Mouse (Mus musculus) kidney, adult 2 months (tissue): ENCODE measurements around the gene Arhgef38. TPM values are rescaled to one million over a fixed set of nuclear protein-coding genes. Genes with fewer than 3 reads are reported as not detected.

Source experiments
- DNase-seq: peaks from one replicate; pipeline ENCODE4 v3.0.0; 2021
- H3K27ac ChIP-seq: fragments of 200-500 bp; 2 replicates; pipeline ENCODE4 v1.5.1; 2012; ENCODE audit warnings: low read depth, low read length, control low read depth, inconsistent platforms; ENCODE audit not compliant: insufficient read depth
- H3K27me3 ChIP-seq: fragments of 200-500 bp; replicated peaks from 2 replicates; pipeline ENCODE4 v1.6.1; 2012; ENCODE audit warnings: mild to moderate bottlenecking, moderate library complexity, low read length, inconsistent platforms; ENCODE audit not compliant: control insufficient read depth, insufficient read depth
- H3K36me3 ChIP-seq: fragments of 200-500 bp; 2 replicates; pipeline ENCODE4 v1.6.1; 2012; ENCODE audit warnings: mild to moderate bottlenecking, moderate library complexity, low read length, inconsistent platforms; ENCODE audit not compliant: control insufficient read depth, insufficient read depth
- H3K4me1 ChIP-seq: fragments of 200-500 bp; 2 replicates; pipeline ENCODE4 v1.6.1; 2011; ENCODE audit warnings: low read length; ENCODE audit not compliant: control insufficient read depth, insufficient read depth
- H3K4me3 ChIP-seq: fragments of 200-500 bp; 2 replicates; pipeline ENCODE4 v1.5.1; 2011; ENCODE audit warnings: mild to moderate bottlenecking, low read depth, low read length, control low read depth; ENCODE audit not compliant: insufficient read depth
- CTCF ChIP-seq: fragments of 200-500 bp; conservative IDR thresholded peaks from 2 replicates; pipeline ENCODE4 v1.5.1; 2011; ENCODE audit warnings: low read depth, mild to moderate bottlenecking, control low read depth, low read length, moderate library complexity, mixed read lengths; ENCODE audit not compliant: insufficient read depth, insufficient read length
- POLR2A ChIP-seq: fragments of 200-500 bp; IDR thresholded peaks from one replicate; pipeline ENCODE4 v1.6.1; 2011; ENCODE audit warnings: low read depth, low read length, control low read depth
- WGBS: fragments of 180-500 bp; shearing (Covaris S2); methylation state at CpG from one replicate; pipeline ENCODE4 v1.1.7; 2018; 5-methylcytosine and 5-hydroxymethylcytosine counted together
- polyA plus RNA-seq: library from polyadenylated mRNA; depleted of rRNA; stranded (reverse); fragments of >200 nt; gene quantifications from 2 replicates; pipeline ENCODE4 v1.2.3, GENCODE M21; 2012

Arhgef38 gene
- polyA plus RNA-seq, 1 experiment, result 1.7 TPM

- Histone ChIP-seq H3K27ac (no peak overlapping the region), H3K4me3 (no peak overlapping the region), H3K4me1 (no peaks in the 10 kb centered on the region), H3K27me3 (no peaks in the 10 kb centered on the region), H3K36me3 (no peaks in the 10 kb centered on the region)
- TF ChIP-seq POLR2A (no peak), CTCF (no peak)
- WGBS, result 60% methylated on average over 1 of the region's 1 CpGs
- no peak for DNase-seq
Measured at GRCm38 (mm10) chr3:133152831-133153230, 81.9 kb downstream of the Arhgef38 start.

GRCm38 (mm10) chr3:133151629-133152028 lies 83.1 kb downstream of the Arhgef38 start:
- no peaks in the 10 kb centered on the region for H3K36me3 ChIP-seq
- no peak for DNase-seq
- H3K27ac ChIP-seq, result no peak overlapping the region
- no peak overlapping the region for H3K4me3 ChIP-seq
- H3K27me3 ChIP-seq, result no peaks in the 10 kb centered on the region
- 89% methylated on average over 6 of the region's 6 CpGs for WGBS
- H3K4me1 ChIP-seq, result no peaks in the 10 kb centered on the region
- TF ChIP-seq CTCF (no peak), POLR2A (no peak)

- Histone ChIP-seq H3K4me3 (no peak overlapping the region), H3K27ac (no peak overlapping the region), H3K4me1 (no peaks in the 10 kb centered on the region), H3K36me3 (no peaks in the 10 kb centered on the region; the same call in 1 of the 2 replicates), H3K27me3 (no peaks in the 10 kb centered on the region)
- 87% methylated on average over 6 of the region's 6 CpGs for WGBS
- no peak for DNase-seq
- no peak for TF ChIP-seq CTCF
- TF ChIP-seq POLR2A, result no peak
Measured at GRCm38 (mm10) chr3:133144511-133145147, 90.1 kb downstream of the Arhgef38 start.

- TF ChIP-seq CTCF (no peak), POLR2A (no peak)
- no peaks in the 10 kb centered on the region for H3K4me1 ChIP-seq
- no peak overlapping the region for H3K4me3 ChIP-seq
- 94% methylated on average over 6 of the region's 6 CpGs for WGBS
- H3K27me3 ChIP-seq, result no peaks in the 10 kb centered on the region
- no peaks in the 10 kb centered on the region; the same call in 1 of the 2 replicates for H3K36me3 ChIP-seq
- no peak for DNase-seq
- H3K27ac ChIP-seq, result no peak overlapping the region
Measured at GRCm38 (mm10) chr3:133141877-133142276, 92.9 kb downstream of the Arhgef38 start.

GRCm38 (mm10) chr3:133132611-133133010 lies 102.1 kb downstream of the Arhgef38 start:
- no peak for DNase-seq
- TF ChIP-seq CTCF, result no peak
- no peak for TF ChIP-seq POLR2A
- H3K4me3 ChIP-seq, result no peak overlapping the region
- H3K4me1 ChIP-seq, result no peaks in the 10 kb centered on the region
- 65% methylated on average over 8 of the region's 8 CpGs for WGBS
- H3K27me3 ChIP-seq, result no peaks in the 10 kb centered on the region
- no peak overlapping the region for H3K27ac ChIP-seq
- H3K36me3 ChIP-seq, result no peaks in the 10 kb centered on the region

GRCm38 (mm10) chr3:133131372-133131771 lies 103.4 kb downstream of the Arhgef38 start:
- TF ChIP-seq CTCF, result no peak
- no peak for TF ChIP-seq POLR2A
- DNase-seq, result no peak
- Histone ChIP-seq H3K27me3 (no peaks in the 10 kb centered on the region), H3K36me3 (no peaks in the 10 kb centered on the region), H3K27ac (no peak overlapping the region), H3K4me1 (no peaks in the 10 kb centered on the region), H3K4me3 (no peak overlapping the region)
- 93% methylated on average over 5 of the region's 5 CpGs for WGBS

- no peak overlapping the region for H3K4me3 ChIP-seq
- no peaks in the 10 kb centered on the region; the same call in 1 of the 2 replicates for H3K36me3 ChIP-seq
- WGBS, result 76% methylated on average over 1 of the region's 1 CpGs
- no peak overlapping the region for H3K27ac ChIP-seq
- DNase-seq, result no peak
- TF ChIP-seq POLR2A (no peak), CTCF (no peak)
- no peaks in the 10 kb centered on the region for H3K27me3 ChIP-seq
- peaks cover 3% of the 10 kb centered on the region; the same call in 1 of the 2 replicates for H3K4me1 ChIP-seq
Measured at GRCm38 (mm10) chr3:133113281-133113680, 121.5 kb downstream of the Arhgef38 start.

GRCm38 (mm10) chr3:133111741-133112140 lies 123.0 kb downstream of the Arhgef38 start:
- no peak overlapping the region for H3K27ac ChIP-seq

More at GRCm38 (mm10) chr3:133111741-133112140, 123.0 kb downstream of the Arhgef38 start:
- 30% methylated on average over 2 of the region's 2 CpGs for WGBS
- Histone ChIP-seq H3K4me1 (peaks cover 3% of the 10 kb centered on the region; the same call in 1 of the 2 replicates), H3K4me3 (no peak overlapping the region), H3K27me3 (no peaks in the 10 kb centered on the region), H3K36me3 (peaks cover 2% of the 10 kb centered on the region; the same call in 1 of the 2 replicates)
- DNase-seq, result peak; percentile 56
- TF ChIP-seq CTCF (0 out of 2 replicates have a peak, but pooled peaks have one; percentile 22), POLR2A (no peak)
